Mouse (Mus musculus) liver, adult 2 months (tissue): ENCODE measurements around the gene Actg2.

ENCODE experiments used
- CTCF ChIP-seq: fragments of 200-500 bp; IDR thresholded peaks from 2 replicates; pipeline ENCODE4 v1.5.1; 2011; ENCODE audit warnings: low read depth, low read length, control low read depth
- POLR2A ChIP-seq: fragments of 200-500 bp; IDR thresholded peaks from 2 replicates; pipeline ENCODE4 v1.6.1; 2011; ENCODE audit warnings: low read length, control low read depth; ENCODE audit not compliant: insufficient read depth; ENCODE audit errors: extremely low read depth

DNA sequence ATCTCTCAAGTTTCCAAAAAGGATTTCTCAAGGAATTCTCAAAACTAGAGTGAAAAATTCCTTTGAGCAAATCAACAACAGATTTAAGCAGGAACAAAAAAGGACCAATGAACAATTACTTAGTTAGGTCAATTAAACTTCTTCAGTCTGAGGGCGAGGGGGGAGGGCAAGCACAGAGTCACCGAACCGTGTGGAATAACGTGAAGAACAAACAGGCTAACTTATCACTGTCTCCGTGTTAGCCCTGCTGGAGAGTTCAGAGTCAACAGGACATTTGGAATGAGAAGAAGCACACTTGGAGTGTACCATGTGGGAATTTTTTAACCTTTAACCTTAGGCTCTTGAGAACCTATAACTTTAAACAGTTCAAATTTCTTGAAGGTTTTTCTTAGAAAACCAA, 12.3 kb upstream of the Actg2 start:
- TF ChIP-seq CTCF (no peak), POLR2A (no peak)
